Mouse (Mus musculus): ENCODE results near the gene Lrg1.
"Not testable (repeated sequence)": the region's sequence is repeated elsewhere in the genome, so short reads cannot be mapped to it uniquely, and the experiment has no call there.

The Lrg1 gene

GRCm38 (mm10) chr17:56078880-56079795 lies 42.7 kb downstream of the Lrg1 start, which contains the start of gene Hdgfl2:
Gene Hdgfl2, plus strand, starts transcription at chr17:56079634.
- intact Hi-C loops (cut with DNase I) = no loop called here

- intact Hi-C loops (cut with DNase I) = not testable (repeated sequence)
Measured at GRCm38 (mm10) chr17:56078361-56078760, 43.4 kb downstream of the Lrg1 start.

- intact Hi-C loops (cut with DNase I) = no loop called here
Measured at GRCm38 (mm10) chr17:56077523-56077922, 44.3 kb downstream of the Lrg1 start.

GRCm38 (mm10) chr17:56074827-56075208 lies 47.0 kb downstream of the Lrg1 start, which contains the start of gene Ubxn6:
Gene Ubxn6, minus strand, starts transcription at chr17:56075028.
- intact Hi-C loops (cut with DNase I) = no loop called here

- intact Hi-C loops (cut with DNase I) = no loop called here
Measured at GRCm38 (mm10) chr17:56074097-56074826, 47.5 kb downstream of the Lrg1 start.

GRCm38 (mm10) chr17:56072243-56072642 lies 49.6 kb downstream of the Lrg1 start:
- intact Hi-C loops (cut with DNase I) = no loop called here

- intact Hi-C loops (cut with DNase I) = no loop called here
Measured at GRCm38 (mm10) chr17:56071126-56071525, 50.7 kb downstream of the Lrg1 start.

All from adrenal gland (tissue).